In genomic region chr6:148734012-148734411, GRCm38 (mm10) we compare ENCODE assay signal across 14 mouse cellular contexts.
"Had no signal": no experiment of that assay in that cellular context is flagged by ENCODE, and none has a peak within 500 bp of the region (broad histone marks: within the 10 kb centered on the region; RNA-seq: fewer than 3 reads in every experiment).

No protein-coding gene starts in this region.

- H3K27me3 ChIP-seq: neural tube, embryonic 13.5 days; neural tube, embryonic 15.5 days; stomach, embryonic 15.5 days had no signal

- H3K4me1 ChIP-seq: neural tube, embryonic 13.5 days; neural tube, embryonic 15.5 days; stomach, embryonic 15.5 days had no signal

- DNase-seq: retina, postnatal 1 day; right cerebral cortex, adult 18-20 months; right cerebral cortex, postnatal 14 days; right cerebral cortex, postnatal 25 days; right cerebral cortex, postnatal 4 days; thymus, adult 18-20 months; thymus, adult 2 months; thymus, postnatal 14 days; thymus, postnatal 25 days; thymus, postnatal 36 days; thymus, postnatal 4 days had no signal

- H3K4me3 ChIP-seq: neural tube, embryonic 13.5 days; neural tube, embryonic 15.5 days; stomach, embryonic 15.5 days had no signal

- H3K36me3 ChIP-seq: neural tube, embryonic 13.5 days; neural tube, embryonic 15.5 days; stomach, embryonic 15.5 days had no signal

- H3K9me3 ChIP-seq: neural tube, embryonic 13.5 days; neural tube, embryonic 15.5 days; stomach, embryonic 15.5 days had no signal
